Mouse (Mus musculus) kidney, adult 2 months (tissue): ENCODE measurements around the gene Clcf1.

Experiments
- CTCF ChIP-seq: fragments of 200-500 bp; conservative IDR thresholded peaks from 2 replicates; pipeline ENCODE4 v1.5.1; 2011; ENCODE audit warnings: low read depth, mild to moderate bottlenecking, control low read depth, low read length, moderate library complexity, mixed read lengths; ENCODE audit not compliant: insufficient read depth, insufficient read length
- POLR2A ChIP-seq: fragments of 200-500 bp; IDR thresholded peaks from one replicate; pipeline ENCODE4 v1.6.1; 2011; ENCODE audit warnings: low read depth, low read length, control low read depth

GRCm38 (mm10) chr19:4216041-4216685 lies 2.1 kb downstream of the Clcf1 start:
- TF ChIP-seq CTCF (peak; percentile 58; the same call in 1 of the 2 replicates), POLR2A (no peak)
